Mouse (Mus musculus) layer of hippocampus, adult 8-10 months (tissue): ENCODE measurements around the gene Ran. TPM values are rescaled to one million over a fixed set of nuclear protein-coding genes. Genes with fewer than 3 reads are reported as not detected.
"Not testable (repeated sequence)": the region's sequence is repeated elsewhere in the genome, so short reads cannot be mapped to it uniquely, and the experiment has no call there.

Source experiments
- DNase-seq, 2 experiments: peaks; one replicate each; pipeline ENCODE4 v3.0.0; 2022; ENCODE audit warnings: low spot score in 2 of 2
- total RNA-seq, 4 experiments: library from RNA; stranded (reverse); gene quantifications; 2 replicates each; pipeline ENCODE4 v1.2.4; 2022

Gene Ran
- 100 to 1,000 TPM; 159 to 183 (median 167) TPM for total RNA-seq

GRCm38 (mm10) chr5:129019497-129020299 is at the start of gene Ran:
Gene Ran (plus strand): TSS chr5:129020069.
- peak; percentile 88 to 93 for DNase-seq

GRCm38 (mm10) chr5:128970878-128971277 is 49.0 kb upstream of the Ran start:
- DNase-seq: no peak

GRCm38 (mm10) chr5:128971298-128971697 is 48.6 kb upstream of the Ran start:
- peak in 1 of 2 experiments; percentile 84 for DNase-seq

GRCm38 (mm10) chr5:128976266-128976665 is 43.6 kb upstream of the Ran start:
- DNase-seq: no peak

- not testable (repeated sequence) for DNase-seq
Measured at GRCm38 (mm10) chr5:128977466-128977865, 42.4 kb upstream of the Ran start.

- DNase-seq: no peak
Measured at GRCm38 (mm10) chr5:128978957-128979356, 40.9 kb upstream of the Ran start.

- DNase-seq: no peak
Measured at GRCm38 (mm10) chr5:128980857-128981256, 39.0 kb upstream of the Ran start.

- peak in 1 of 2 experiments; percentile 64 for DNase-seq
Measured at GRCm38 (mm10) chr5:128981607-128982006, 38.3 kb upstream of the Ran start.

- no peak for DNase-seq
Measured at GRCm38 (mm10) chr5:128984536-128984935, 35.3 kb upstream of the Ran start.

GRCm38 (mm10) chr5:128985946-128986345 is 33.9 kb upstream of the Ran start:
- no peak for DNase-seq

- no peak for DNase-seq
Measured at GRCm38 (mm10) chr5:128987141-128987954, 32.5 kb upstream of the Ran start.

GRCm38 (mm10) chr5:129000706-129001468 is 19.0 kb upstream of the Ran start:
- DNase-seq: no peak

- no peak for DNase-seq
Measured at GRCm38 (mm10) chr5:129002571-129003011, 17.3 kb upstream of the Ran start.

- DNase-seq: no peak
Measured at GRCm38 (mm10) chr5:129005416-129005815, 14.5 kb upstream of the Ran start.

- DNase-seq: no peak
Measured at GRCm38 (mm10) chr5:129006031-129006788, 13.7 kb upstream of the Ran start.

- DNase-seq: no peak
Measured at GRCm38 (mm10) chr5:129007105-129007957, 12.5 kb upstream of the Ran start.

- no peak for DNase-seq
Measured at GRCm38 (mm10) chr5:129008008-129008407, 11.9 kb upstream of the Ran start.

GRCm38 (mm10) chr5:129008412-129008826 is 11.4 kb upstream of the Ran start, which contains the start of gene Stx2:
Gene Stx2 (minus strand): TSS chr5:129008574.
- peak; percentile 83 to 87 for DNase-seq

- no peak for DNase-seq
Measured at GRCm38 (mm10) chr5:129009577-129009976, 10.3 kb upstream of the Ran start.

- DNase-seq: no peak
Measured at GRCm38 (mm10) chr5:129010937-129011336, 8.9 kb upstream of the Ran start.
